Mouse (Mus musculus) embryonic fibroblast, embryonic 13.5 days (primary cell): ENCODE measurements around the gene Bax.
"Not testable (repeated sequence)": the region's sequence is repeated elsewhere in the genome, so short reads cannot be mapped to it uniquely, and the experiment has no call there.

ENCODE experiments used
- CTCF ChIP-seq: IDR thresholded peaks from 2 replicates; pipeline ENCODE4 v1.5.1; 2011; ENCODE audit warnings: mild to moderate bottlenecking, control low read depth, low read length, moderate library complexity, borderline replicate concordance; ENCODE audit not compliant: insufficient read depth
- POLR2A ChIP-seq: IDR thresholded peaks from 2 replicates; pipeline ENCODE4 v1.6.1; 2011; ENCODE audit warnings: low read depth, mild to moderate bottlenecking, control low read depth, low read length, moderate library complexity

GRCm38 (mm10) chr7:45480310-45480709 is 13.6 kb upstream of the Bax start:
- TF ChIP-seq POLR2A, CTCF: not testable (repeated sequence)
